Comparison of ENCODE assay signal across 8 mouse cellular contexts in genomic region chr7:37336851-37337531, GRCm38 (mm10).
DNase-seq lines count a peak whose midpoint lies in the region; ATAC-seq lines count a peak whose summit lies in the region.

No protein-coding gene starts in this region.

- DNase-seq in layer of hippocampus, adult 11-12 months (ENCODE audit: low spot score), result peak; percentile 83
- no peak for DNase-seq in layer of hippocampus, postnatal 25 days (ENCODE audit: extremely low spot score in 1 of 2, low spot score in 1 of 2)
- peak; percentile 42 for DNase-seq in hindbrain, embryonic 10.5 days (ENCODE audit: low spot score)
- peak; percentile 69 for DNase-seq in limb, embryonic 10.5 days (ENCODE audit: low spot score)
- DNase-seq in retina, postnatal 1 day, result peak; percentile 48
- DNase-seq in adrenal gland, postnatal 36 days, result no peak

- 4% methylated on average over 28 of the region's 28 CpGs for WGBS in embryonic facial prominence, embryonic 13.5 days
- 6% methylated on average over 28 of the region's 28 CpGs for WGBS in hindbrain, embryonic 10.5 days
- 6% methylated on average over 28 of the region's 28 CpGs for WGBS in limb, embryonic 10.5 days

- H3K4me1 ChIP-seq in embryonic facial prominence, embryonic 13.5 days, result peaks cover 51% of the 10 kb centered on the region
- peaks cover 49% of the 10 kb centered on the region for H3K4me1 ChIP-seq in hindbrain, embryonic 10.5 days (replicated peaks)
- peaks cover 65% of the 10 kb centered on the region for H3K4me1 ChIP-seq in limb, embryonic 10.5 days

- H3K36me3 ChIP-seq in embryonic facial prominence, embryonic 13.5 days, result no peaks in the 10 kb centered on the region
- H3K36me3 ChIP-seq in hindbrain, embryonic 10.5 days, result no peaks in the 10 kb centered on the region
- H3K36me3 ChIP-seq in limb, embryonic 10.5 days, result no peaks in the 10 kb centered on the region

- peak overlapping the region; percentile 43 for H3K4me3 ChIP-seq in embryonic facial prominence, embryonic 13.5 days
- peak overlapping the region; percentile 49 for H3K4me3 ChIP-seq in hindbrain, embryonic 10.5 days
- peak overlapping the region; percentile 49 for H3K4me3 ChIP-seq in limb, embryonic 10.5 days

- peaks cover 27% of the 10 kb centered on the region for H3K27me3 ChIP-seq in embryonic facial prominence, embryonic 13.5 days
- H3K27me3 ChIP-seq in hindbrain, embryonic 10.5 days (ENCODE audit: insufficient read depth, poor library complexity, severe bottlenecking), result peaks cover 38% of the 10 kb centered on the region
- H3K27me3 ChIP-seq in limb, embryonic 10.5 days (ENCODE audit: low read depth, poor library complexity, severe bottlenecking), result peaks cover 22% of the 10 kb centered on the region

- peak overlapping the region; percentile 58 for H3K9ac ChIP-seq in embryonic facial prominence, embryonic 13.5 days

- ATAC-seq in embryonic facial prominence, embryonic 13.5 days (ENCODE audit: insufficient number of reproducible peaks, insufficient read depth, low FRiP score, low TSS enrichment, low read depth), result no peak
- ATAC-seq in erythroblast, adult 5-6 weeks (replicated peaks; ENCODE audit: low FRiP score, poor library complexity, severe bottlenecking), result no peak

- no peaks in the 10 kb centered on the region for H3K9me3 ChIP-seq in embryonic facial prominence, embryonic 13.5 days
- no peaks in the 10 kb centered on the region for H3K9me3 ChIP-seq in hindbrain, embryonic 10.5 days
- no peaks in the 10 kb centered on the region for H3K9me3 ChIP-seq in limb, embryonic 10.5 days (replicated peaks)

- H3K27ac ChIP-seq in embryonic facial prominence, embryonic 13.5 days, result peak overlapping the region; percentile 73
- peak overlapping the region; percentile 46; the same call in 1 of the 2 replicates for H3K27ac ChIP-seq in hindbrain, embryonic 10.5 days
- H3K27ac ChIP-seq in limb, embryonic 10.5 days, result peak overlapping the region; percentile 92

- peak overlapping the region; percentile 73 for H3K4me2 ChIP-seq in embryonic facial prominence, embryonic 13.5 days

Comparison
In these comparisons a context has a peak if more than half of its experiments do, and no peak if none do; other contexts are left out.
1. DNase-seq: peak in layer of hippocampus, adult 11-12 months (single experiment), hindbrain, embryonic 10.5 days (single experiment), limb, embryonic 10.5 days (single experiment) and retina, postnatal 1 day (single experiment); none in layer of hippocampus, postnatal 25 days (0 of 2) and adrenal gland, postnatal 36 days (0 of 2).
2. Peak in every context shown above with its lines, with median percentiles within 50 percentile points of each other: H3K27ac ChIP-seq and H3K4me3 ChIP-seq.